Mouse (Mus musculus) stomach, postnatal 0 days (tissue): ENCODE measurements around the gene Ezh1.
A peak's percentile ranks its signal among the peaks of the same experiment; 100 is the strongest.

ENCODE experiments used
- CTCF ChIP-seq: IDR thresholded peaks from 2 replicates; pipeline ENCODE4 v1.5.1; 2016; ENCODE audit warnings: antibody characterized with exemption, low read depth, mild to moderate bottlenecking, moderate library complexity
- EP300 ChIP-seq: optimal IDR thresholded peaks from 2 replicates; pipeline ENCODE3; 2016; ENCODE audit warnings: antibody characterized with exemption

DNA sequence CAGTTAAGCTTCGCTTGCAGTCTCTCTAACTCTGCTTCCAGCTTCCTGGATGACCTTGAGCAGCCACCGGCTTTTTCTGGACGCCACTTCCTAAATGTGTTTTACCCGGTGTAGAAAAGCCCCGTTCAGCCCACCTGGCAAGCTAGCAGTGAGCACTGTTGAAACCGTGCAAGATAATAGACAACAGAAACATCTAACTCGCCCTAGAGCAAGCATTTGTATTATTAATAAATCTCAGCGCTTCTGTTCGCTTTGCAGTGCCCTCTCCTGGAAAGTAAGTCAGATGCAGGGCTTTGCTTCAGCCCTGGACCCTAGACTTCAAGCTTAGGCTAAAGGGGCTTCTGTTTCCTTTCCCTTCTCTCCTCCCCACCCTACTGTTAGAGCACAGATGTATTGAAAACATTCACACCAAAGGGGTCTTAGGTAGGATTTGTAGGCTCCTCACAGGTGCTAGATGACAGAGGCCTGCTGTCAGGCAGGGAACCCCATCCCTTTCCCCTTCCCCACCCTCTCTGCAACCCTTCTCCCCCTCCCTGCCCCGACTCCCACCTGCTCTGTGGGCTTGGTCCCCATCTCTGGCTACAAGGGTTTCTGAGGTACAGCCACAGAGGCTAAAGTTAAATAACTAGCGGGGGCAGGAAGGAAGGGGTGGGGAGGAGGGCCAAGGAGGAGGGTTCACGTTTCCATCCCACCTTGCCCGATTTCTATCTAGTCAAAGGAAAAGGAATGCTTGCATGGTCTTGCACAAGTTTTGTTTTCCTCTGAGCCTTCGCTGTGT lies 51.2 kb downstream of the Ezh1 start, which contains the start of gene Ccr10:
- TF ChIP-seq EP300 = no peak
- TF ChIP-seq CTCF = peak; percentile 75
